Mouse (Mus musculus): ENCODE data around the gene Irgc1. TPM values are rescaled to one million over a fixed set of nuclear protein-coding genes. Genes with fewer than 3 reads are reported as not detected.

Irgc1 gene
- total RNA-seq, 2 experiments from 2014 or later: not detected

DNA sequence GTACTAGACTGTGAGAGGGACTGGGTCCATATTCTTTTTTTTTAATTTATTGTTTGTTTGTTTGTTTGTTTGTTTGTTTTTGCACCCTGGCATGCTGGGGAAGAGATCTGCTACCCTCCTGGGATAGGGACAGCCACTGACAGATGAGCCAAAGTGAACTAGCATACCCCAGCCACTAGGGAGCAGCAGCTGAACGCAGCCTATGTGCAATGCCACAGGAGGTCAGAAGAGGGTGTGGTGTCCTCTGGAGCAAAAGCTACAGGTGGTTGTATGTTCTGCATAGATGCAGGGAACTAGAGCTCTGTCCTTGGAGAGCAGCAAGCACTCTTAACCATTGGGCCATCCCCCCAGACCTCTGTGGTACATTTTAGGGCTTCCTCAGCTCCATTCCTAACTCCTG, 10.3 kb downstream of the Irgc1 start:
- ATAC-seq (replicated peaks; ENCODE audit: poor library complexity, severe bottlenecking): peak; percentile 73

DNA sequence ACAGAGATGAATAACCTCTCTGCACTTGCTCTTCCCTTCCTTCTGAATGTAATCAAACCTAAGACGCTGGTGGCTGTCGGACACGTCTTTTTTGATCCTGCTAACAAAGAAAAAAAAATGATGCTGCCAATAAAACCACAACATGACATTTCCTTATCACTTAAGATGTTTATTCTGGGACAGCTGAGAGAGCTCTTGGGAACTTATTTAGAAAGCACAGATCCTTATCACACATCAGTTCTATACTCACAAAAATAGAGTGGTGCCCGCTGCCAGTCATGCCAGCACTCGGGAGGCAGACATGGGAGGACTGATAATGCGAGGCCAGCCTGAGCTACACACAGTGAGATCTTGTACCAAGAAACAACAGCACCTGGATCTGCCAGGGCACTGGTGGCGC, 12.2 kb downstream of the Irgc1 start:
- no peak for ATAC-seq (replicated peaks; ENCODE audit: poor library complexity, severe bottlenecking)

DNA sequence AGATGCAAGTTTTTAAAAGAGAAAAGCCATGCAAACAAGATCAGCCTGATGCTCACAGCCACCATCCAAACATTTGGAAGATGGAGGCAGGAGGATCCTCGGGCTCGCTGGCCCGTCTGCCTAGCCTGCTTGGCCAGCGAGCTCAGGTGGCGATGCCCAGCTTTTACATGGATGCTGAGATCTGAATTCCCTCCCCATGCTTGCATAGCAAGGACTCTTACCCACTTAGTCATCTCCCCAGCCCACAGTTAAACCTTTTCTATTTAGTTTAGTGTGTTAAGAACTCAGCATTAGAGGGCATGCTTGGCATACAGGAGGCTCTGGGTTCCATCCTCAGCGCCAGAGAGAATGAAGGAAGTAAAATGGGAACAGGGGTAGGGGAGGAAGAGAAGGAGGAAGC, 12.9 kb downstream of the Irgc1 start:
- ATAC-seq (replicated peaks; ENCODE audit: poor library complexity, severe bottlenecking): no peak

DNA sequence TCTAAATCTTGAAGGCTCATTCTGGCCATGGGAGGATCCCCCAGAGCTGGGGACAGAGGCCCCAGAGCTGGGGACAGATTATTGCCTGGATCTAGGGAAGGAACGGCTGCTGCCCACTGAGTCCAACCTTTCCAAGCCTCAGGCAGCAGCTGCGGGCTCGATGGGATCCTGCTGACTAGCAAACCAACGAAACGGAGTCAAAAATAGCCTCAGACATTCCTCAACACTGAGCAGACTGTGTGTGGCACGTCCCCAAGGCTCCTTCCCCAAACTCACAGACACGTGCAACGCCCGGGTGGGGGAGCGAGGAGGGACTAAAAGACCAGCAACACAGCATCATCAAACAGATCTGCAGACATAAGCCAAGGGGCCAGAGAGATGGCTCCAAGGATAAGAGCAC, 14.1 kb downstream of the Irgc1 start:
- ATAC-seq (replicated peaks; ENCODE audit: poor library complexity, severe bottlenecking): no peak

DNA sequence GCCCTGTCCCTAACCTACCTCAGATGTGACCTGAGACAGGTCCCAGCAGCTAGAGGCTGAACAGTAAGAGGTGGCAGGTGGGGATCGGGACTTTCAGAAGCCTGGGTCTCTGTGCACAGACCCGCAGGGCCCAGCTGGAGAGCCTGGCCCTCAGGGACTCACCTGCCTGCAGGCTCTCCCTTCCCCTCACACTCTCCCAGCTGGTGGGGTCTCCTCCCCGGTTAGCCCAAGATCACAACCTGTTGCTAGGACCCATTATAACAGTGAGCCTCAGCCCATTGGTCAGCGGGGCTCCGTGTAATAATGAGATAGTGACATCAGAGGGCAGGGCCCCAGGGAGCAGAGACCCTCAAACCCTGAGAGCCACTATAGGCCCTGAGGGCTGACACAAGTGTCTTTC, 16.8 kb downstream of the Irgc1 start:
- no peak for ATAC-seq (replicated peaks; ENCODE audit: poor library complexity, severe bottlenecking)

DNA sequence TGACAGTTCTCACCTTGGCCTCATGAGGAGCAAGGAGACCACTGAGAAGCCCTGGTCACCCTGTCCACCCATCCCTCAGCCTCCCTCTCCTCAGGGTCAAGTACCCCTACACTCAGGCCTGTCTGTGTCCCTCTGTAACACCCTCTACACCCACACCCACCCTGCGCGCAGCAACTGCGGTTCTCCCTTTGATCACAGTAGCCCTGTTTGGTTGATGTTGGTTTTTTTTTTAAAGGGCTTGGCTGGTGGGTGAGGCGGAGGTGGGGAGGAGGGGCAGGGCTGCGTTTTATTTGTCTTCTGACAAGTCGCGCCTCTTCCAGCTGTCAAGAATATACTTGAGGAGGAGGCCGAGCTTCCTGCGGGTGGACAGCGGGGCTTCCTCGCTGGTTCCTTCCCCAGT, 20.4 kb downstream of the Irgc1 start:
- ATAC-seq (replicated peaks; ENCODE audit: poor library complexity, severe bottlenecking): no peak

DNA sequence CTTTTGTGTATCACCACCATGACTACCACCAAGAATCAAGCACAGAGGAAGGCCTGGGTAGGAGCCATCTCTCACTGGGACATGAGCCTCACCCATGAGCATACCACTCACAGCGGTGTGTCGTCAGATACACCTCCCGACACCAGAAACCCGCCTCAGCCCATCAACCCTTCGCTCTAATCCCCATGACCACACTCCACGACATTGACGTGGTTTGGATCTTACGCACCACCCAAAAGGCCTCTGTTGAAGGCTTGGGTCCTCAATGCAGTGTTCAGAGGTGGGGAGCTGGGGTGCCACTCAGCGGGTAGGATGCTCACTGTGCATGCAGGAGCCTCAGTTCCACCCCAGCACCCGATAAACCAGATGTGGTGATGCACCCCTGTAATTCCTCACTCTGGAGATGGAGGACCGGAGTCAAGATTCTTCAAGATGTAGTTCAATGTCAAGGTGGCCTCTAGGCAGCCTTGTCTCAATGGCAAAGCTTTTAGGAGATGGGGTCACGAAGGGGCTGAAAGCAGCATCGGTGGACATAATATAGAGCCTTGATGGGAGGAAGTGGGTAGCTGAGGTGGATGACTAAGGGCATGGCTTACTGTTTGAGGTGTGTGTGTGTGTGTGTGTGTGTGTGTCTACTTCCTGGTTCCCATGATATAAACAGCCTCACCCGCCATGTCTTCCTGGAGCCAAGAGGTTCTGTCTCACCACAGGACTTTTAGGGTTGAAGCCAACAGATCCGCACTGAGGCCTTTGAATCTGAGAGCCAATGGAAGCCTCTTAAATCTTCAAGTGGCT, 21.3 kb downstream of the Irgc1 start:
- ATAC-seq (replicated peaks; ENCODE audit: poor library complexity, severe bottlenecking): no peak; the same call in 1 of the 2 replicates

DNA sequence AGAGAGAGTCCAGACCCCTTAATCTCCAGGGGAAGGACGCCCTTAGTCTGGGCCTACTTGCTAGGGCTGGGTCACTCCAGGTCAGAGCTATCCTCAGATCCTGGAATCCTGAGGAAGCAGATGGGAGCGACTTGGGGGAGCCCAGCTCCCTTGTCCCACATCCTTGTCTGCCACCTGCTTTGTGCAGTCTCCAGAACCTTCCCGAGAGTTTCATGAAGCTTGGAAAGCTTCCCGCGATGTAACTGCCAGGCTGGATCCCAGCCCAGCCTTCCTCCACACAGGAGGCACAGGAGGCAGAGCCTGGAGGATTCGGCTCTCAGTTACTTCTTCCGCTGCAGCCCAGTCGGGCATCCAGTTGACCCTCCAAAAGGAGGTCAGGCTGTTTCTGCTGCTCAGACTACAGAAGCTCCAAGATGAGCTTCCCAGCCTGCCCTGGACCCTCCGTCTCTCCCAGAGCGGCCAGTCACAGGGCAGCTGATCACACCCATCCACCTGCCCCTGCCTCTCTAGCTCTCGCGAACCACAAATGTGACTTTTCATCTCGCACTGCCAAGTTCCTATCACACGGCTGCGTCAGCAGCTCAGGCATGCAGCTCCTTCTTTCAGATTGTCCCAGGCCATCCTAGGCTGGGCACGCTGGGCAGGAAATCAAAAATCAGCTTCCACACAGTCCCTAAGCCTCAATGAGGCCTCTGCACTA, 22.5 kb downstream of the Irgc1 start:
- ATAC-seq (replicated peaks; ENCODE audit: poor library complexity, severe bottlenecking): no peak

DNA sequence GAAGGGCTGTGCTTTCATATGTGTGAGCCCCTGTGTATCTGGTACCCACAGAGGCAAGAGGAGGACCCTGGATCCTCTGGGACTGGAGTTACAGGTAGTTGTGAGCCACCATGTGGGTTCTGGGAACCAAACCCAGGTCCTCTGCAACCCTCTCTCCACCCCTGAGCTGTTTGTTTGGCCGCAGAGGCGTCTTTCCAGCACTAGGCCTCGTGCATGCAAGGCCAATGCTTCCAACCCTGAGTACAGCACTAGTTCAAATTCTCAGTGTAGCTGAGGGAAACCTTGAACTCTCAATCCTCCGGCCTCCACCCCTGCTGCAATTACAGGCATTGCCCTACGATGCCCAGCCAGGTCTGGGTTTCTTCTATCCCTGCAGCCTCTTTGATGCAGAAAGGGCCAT, 23.4 kb downstream of the Irgc1 start:
- ATAC-seq (replicated peaks; ENCODE audit: poor library complexity, severe bottlenecking): no peak

DNA sequence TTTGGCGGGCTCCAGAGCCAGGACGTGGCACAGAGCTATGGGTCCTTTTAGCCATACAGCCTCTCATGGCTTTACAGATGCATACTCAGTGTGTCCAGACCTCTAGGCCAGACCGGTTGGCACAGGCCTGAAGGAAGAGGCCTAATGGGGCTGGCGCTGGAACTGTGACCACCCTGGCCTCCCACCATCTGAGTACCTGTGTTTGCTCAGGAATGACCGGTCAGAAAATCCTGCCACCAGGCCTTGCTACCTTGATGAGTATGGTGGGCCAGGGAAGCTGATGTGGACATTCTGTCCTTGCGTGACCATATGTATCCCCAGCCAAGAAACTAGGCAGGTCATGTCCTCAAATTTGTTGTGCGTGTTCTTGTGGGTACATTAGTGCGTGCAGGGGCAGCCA, 24.9 kb downstream of the Irgc1 start:
- ATAC-seq (replicated peaks; ENCODE audit: poor library complexity, severe bottlenecking): no peak

DNA sequence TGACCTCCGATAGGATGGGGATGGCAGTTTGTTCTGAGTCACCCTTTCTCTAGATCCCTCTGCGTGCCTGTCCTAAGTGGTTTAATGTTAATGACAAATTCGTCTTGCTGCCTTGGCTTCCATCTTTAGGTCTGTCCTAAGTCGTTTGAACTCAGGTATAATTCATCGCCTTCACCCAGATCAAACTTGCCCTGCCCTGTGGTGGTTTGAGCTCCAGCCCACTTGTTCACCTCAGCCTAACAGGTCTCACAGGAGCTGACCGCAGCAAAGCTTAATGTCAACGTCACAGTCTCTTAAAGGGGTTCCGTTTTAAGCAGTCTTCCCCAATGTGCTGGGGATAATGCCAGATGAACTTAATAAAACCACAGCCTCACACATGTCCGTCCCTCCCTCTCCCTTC, 26.2 kb downstream of the Irgc1 start:
- no peak for ATAC-seq (replicated peaks; ENCODE audit: poor library complexity, severe bottlenecking)

DNA sequence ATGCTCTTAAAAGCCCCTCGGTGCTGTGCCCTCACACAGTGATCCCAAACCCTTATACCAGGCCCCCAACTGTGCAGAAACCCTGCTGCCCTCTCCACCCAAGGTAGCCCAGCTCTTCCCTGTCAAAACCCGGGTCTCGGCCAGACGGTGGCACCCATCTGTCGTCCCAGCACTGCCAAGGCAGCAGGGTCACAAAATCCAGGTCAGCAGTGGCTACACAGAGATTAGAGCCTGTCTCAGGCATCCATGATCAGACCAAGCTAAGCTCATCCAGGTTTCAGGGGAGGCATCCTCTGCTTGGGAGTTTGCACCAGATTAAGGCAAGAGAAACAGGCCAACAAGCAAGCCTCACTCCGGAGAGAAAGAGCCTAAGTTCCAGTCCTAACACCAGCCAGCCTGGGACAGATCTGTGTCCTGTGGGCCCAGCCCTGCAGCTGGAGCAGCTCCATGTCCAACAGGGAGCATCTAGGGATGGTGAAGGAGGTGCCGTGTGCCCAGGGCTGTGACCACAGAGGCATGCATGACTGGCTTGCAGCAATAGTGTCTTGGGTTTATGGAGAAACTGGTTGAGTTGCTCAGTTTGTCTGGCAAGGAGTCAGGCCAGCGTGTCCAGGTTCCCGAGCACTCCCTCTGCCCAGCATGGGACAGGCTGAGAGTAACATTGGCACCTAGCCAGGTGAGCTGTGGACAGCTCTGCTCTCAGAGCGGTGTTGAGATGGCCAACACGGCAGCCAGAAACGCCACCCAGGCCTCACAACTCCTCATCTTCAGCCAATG, 28.0 kb downstream of the Irgc1 start:
- ATAC-seq (replicated peaks; ENCODE audit: poor library complexity, severe bottlenecking): no peak

DNA sequence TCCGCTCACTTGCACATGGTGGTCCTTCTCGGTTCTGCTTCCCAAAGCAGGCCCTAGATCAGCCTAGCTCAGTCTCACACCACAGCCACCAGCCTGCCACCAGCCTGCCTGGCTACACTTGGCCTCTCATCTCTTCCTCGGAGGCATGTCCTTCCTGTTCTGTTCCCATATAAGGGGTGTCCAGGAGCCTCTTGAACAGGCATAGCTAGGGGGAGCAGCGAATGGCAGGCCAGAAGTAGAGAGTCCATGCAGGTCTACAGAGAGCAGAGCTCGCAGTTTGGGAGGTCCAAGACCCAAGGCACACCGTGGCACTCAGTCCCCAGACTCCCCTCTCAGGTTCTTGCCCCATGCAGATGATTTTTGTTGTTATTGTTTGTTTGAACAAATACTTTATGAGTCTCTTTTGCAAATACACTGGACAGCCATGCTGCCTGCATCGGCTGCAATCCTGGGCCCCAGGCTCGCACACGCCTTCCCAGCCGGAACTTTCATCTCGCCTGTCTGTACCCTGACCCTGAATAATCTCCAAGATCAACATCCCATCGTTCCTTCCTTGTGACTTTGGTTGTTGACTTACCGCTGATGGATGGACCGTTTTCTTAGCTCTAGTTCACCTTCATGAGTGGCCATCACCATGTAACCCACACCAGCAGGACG, 28.9 kb downstream of the Irgc1 start:
- no peak for ATAC-seq (replicated peaks; ENCODE audit: poor library complexity, severe bottlenecking)

DNA sequence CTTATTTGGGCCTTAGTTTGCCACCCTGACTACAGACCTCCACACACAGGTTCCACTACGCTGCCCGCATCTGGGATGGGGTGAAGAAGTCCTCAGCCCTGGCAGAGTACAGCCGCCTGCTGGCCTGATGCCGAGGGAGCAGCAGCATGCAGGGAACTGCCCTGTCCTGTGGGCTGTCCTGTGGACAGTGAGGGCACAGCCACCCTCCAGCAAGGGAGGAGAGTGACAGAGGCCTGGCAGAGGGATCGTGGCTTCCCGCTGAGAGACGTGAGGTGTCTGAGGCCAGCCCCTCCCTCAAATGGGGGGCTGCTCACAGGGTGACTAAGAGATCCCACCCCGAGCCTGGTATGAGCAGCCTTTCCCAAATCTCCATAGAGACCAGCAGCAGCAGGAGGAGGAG, 29.8 kb downstream of the Irgc1 start:
- ATAC-seq (replicated peaks; ENCODE audit: poor library complexity, severe bottlenecking): no peak

DNA sequence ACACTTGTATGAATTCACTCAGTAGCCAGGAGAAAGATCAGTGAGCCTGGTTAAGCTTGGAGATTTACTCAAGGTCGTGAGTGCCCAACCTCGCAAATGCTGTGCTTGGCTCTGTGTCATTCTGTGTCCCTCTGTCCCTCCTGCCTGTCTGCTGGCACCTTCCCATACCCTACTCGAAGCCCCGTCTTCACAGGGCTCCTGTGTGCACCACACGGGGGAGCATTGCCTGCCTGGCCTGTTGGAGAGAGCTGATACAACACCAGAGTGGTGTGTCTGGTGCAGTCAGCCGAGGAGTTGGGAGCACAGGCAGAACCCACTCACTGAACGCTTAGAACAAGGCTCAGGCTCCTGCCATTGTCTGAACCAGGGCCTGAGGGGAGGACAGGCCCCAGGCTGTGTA, 30.4 kb downstream of the Irgc1 start:
- no peak for ATAC-seq (replicated peaks; ENCODE audit: poor library complexity, severe bottlenecking)

DNA sequence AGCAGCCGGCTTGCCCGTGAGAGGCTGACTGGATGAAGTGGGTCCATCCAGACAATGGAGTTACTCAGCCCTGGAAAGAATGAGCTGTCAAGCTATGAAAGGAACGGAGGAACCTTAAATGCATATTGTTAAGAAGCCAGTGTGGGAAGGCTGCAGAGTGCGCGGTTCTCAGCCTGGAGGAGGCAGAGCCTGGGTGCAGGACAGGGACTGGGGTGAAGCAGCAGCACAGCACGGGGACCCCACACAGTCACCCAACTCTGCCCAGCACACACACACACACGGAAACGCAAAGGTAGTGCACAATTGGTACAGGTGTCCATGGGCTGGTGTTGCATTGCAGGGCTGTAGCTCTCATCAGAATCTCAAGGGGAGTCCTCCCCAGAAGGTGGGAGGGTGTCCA, 32.5 kb downstream of the Irgc1 start:
- ATAC-seq (replicated peaks; ENCODE audit: poor library complexity, severe bottlenecking): no peak

DNA sequence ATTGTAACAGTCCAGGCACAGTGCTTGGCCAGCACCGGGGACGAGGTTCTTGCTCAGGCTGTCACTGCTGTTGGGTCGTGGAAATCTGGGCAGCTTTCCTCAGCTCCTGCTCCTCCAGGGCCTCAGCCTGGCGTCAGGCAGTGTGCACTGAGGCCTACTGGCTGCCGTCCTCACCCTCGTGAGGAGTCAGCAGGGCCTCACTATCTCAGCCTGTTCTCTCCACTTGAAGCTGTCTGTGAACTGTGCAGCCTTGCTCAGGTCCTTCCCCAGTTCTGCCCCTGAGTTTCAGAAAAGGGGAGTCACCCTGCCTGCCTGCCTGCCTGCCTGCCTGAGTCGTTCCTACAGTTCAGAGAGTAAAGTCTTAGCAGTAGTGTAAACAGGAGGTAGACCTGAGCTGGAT, 36.8 kb downstream of the Irgc1 start:
- ATAC-seq (replicated peaks; ENCODE audit: poor library complexity, severe bottlenecking): no peak

DNA sequence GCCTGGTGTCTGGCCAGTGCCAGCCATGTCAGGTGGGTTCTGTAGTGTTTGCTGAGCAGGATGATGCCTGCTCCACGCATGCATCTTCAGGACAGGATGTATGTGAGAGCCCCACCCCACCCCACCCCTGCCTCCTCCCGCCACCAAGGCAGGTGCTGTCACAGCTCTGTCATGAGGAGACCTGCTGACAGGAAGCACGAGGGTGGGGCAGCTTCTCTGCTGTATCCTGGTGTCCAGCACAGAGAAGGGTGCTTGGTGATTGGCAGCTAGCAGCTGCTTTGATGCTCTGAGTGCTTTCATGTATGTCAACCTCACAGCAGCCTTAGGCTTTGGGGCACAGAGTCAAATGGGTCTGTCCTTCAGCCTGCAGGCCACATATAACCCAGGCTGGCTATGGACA, 38.5 kb downstream of the Irgc1 start:
- ATAC-seq (replicated peaks; ENCODE audit: poor library complexity, severe bottlenecking): no peak

DNA sequence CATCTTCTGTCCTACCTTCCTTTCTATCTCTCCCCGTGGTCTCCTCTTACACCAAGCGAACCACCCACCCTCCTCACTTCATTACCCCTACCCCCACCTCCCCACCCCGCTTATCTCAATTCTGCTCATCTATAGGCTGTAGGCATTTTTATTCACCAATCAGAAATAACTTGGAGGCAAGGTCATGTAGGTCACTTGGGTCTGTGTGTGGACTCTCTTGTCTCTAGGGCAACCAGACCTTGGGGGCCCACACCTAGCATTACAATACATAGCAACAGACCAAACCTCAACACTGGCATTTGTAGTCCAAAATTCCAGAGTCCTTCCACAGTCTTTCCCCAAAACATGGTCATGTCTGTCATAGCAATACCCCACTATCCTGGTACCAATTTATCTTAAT, 41.3 kb downstream of the Irgc1 start:
- no peak for ATAC-seq (replicated peaks; ENCODE audit: poor library complexity, severe bottlenecking)

DNA sequence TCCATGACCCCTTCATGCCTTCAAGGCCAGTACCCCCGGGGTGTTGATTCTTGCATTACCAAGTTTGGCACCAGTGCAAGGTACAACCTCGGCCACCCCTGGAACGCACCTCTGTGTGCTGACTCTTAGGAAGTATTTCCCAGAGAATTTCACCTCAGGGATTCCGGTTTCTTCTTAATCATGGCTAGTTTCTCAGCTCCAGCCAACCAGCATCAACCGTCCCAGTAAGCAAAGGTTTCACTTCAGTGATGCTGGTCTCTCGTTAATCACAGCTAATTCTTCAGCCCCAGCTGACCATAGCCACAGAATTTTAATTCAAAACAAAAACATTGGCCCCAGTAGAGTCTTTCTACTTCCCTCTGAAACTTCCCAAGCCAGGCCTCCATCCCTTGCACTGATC, 42.0 kb downstream of the Irgc1 start:
- no peak for ATAC-seq (replicated peaks; ENCODE audit: poor library complexity, severe bottlenecking)

DNA sequence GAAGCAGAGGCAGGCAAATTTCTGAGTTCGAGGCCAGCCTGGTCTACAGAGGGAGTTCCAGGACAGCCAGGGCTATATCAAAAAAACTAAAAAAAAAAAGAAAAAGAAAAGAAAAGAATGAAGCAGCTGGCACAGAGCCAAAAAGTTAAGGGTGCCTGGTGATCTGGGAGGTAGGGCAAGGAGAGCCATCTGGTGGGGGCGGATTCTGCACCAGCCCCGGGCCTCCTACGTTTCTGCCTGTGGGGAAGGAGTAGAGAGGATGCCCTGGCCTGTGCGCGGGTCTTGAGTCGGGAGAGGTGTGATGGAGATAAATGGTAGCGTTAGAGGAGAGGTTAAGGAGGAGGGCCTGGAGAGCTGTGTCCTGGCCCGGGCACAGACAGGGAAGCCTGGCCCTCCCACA, 43.9 kb downstream of the Irgc1 start:
- no peak for ATAC-seq (replicated peaks; ENCODE audit: poor library complexity, severe bottlenecking)

Measured in granulocyte monocyte progenitor cell, adult 5-6 weeks (primary cell).